Mouse (Mus musculus) lung, adult 2 months (tissue): Measurements from ENCODE around the gene Pnliprp2.

Experiments used
- CTCF ChIP-seq: fragments of 200-500 bp; IDR thresholded peaks from 2 replicates; pipeline ENCODE4 v1.5.1; 2011; ENCODE audit warnings: mild to moderate bottlenecking, low read length, control low read depth; ENCODE audit not compliant: insufficient read depth
- POLR2A ChIP-seq: fragments of 200-500 bp; IDR thresholded peaks from 2 replicates; pipeline ENCODE4 v1.6.1; 2011; ENCODE audit warnings: low read depth, mild to moderate bottlenecking, control low read depth, low read length, borderline replicate concordance; ENCODE audit errors: extremely low read depth

GRCm38 (mm10) chr19:58783938-58784337 lies 24.4 kb downstream of the Pnliprp2 start:
- TF ChIP-seq CTCF (no peak), POLR2A (no peak)
